Mouse (Mus musculus): ENCODE results near the gene Emg1.
A peak's percentile ranks its signal among the peaks of the same experiment; 100 is the strongest.

The Emg1 gene

GRCm38 (mm10) chr6:124711824-124712782 is at the start of gene Emg1, which contains the start of gene Phb2:
TSS of gene Emg1 (minus strand) at chr6:124712178.
TSS of gene Phb2 (plus strand) at chr6:124712336.
- DNase-seq (ENCODE audit: low spot score), result peak; percentile 98

GRCm38 (mm10) chr6:124759259-124759658 is 47.3 kb upstream of the Emg1 start:
- DNase-seq (ENCODE audit: low spot score), result peak; percentile 84

- DNase-seq (ENCODE audit: low spot score), result no peak
Observed at GRCm38 (mm10) chr6:124758849-124759232, 46.9 kb upstream of the Emg1 start.

GRCm38 (mm10) chr6:124757909-124758848 is 46.2 kb upstream of the Emg1 start:
- DNase-seq (ENCODE audit: low spot score), result peak; percentile 53

- no peak for DNase-seq (ENCODE audit: low spot score)
Observed at GRCm38 (mm10) chr6:124757351-124757880, 45.4 kb upstream of the Emg1 start.

GRCm38 (mm10) chr6:124756652-124757350 is 44.8 kb upstream of the Emg1 start:
- DNase-seq (ENCODE audit: low spot score), result peak; percentile 83

- DNase-seq (ENCODE audit: low spot score), result peak; percentile 80
Observed at GRCm38 (mm10) chr6:124755831-124756595, 44.0 kb upstream of the Emg1 start, which contains the start of the genes Gm45234 and Atn1. TSS of gene Gm45234 (minus strand) at chr6:124756021. TSS of gene Atn1 (minus strand) at chr6:124756524.

GRCm38 (mm10) chr6:124755306-124755705 is 43.3 kb upstream of the Emg1 start:
- peak; percentile 16 for DNase-seq (ENCODE audit: low spot score)

- DNase-seq (ENCODE audit: low spot score), result no peak
Observed at GRCm38 (mm10) chr6:124753861-124754260, 41.9 kb upstream of the Emg1 start.

- no peak for DNase-seq (ENCODE audit: low spot score)
Observed at GRCm38 (mm10) chr6:124750405-124750804, 38.4 kb upstream of the Emg1 start.

GRCm38 (mm10) chr6:124746654-124747632 is 35.0 kb upstream of the Emg1 start:
- DNase-seq (ENCODE audit: low spot score), result no peak

GRCm38 (mm10) chr6:124746296-124746605 is 34.3 kb upstream of the Emg1 start:
- no peak for DNase-seq (ENCODE audit: low spot score)

- DNase-seq (ENCODE audit: low spot score), result peak; percentile 49
Observed at GRCm38 (mm10) chr6:124745490-124746295, 33.7 kb upstream of the Emg1 start.

- no peak for DNase-seq (ENCODE audit: low spot score)
Observed at GRCm38 (mm10) chr6:124744755-124745321, 32.9 kb upstream of the Emg1 start.

- no peak for DNase-seq (ENCODE audit: low spot score)
Observed at GRCm38 (mm10) chr6:124743647-124744046, 31.7 kb upstream of the Emg1 start.

- DNase-seq (ENCODE audit: low spot score), result no peak
Observed at GRCm38 (mm10) chr6:124742839-124743514, 31.0 kb upstream of the Emg1 start.

GRCm38 (mm10) chr6:124741842-124742241 is 29.9 kb upstream of the Emg1 start:
- no peak for DNase-seq (ENCODE audit: low spot score)

Data from MN1 (cell line).